Mouse (Mus musculus): ENCODE measurements around the gene Rpl18. TPM values are rescaled to one million over a fixed set of nuclear protein-coding genes. Genes with fewer than 3 reads are reported as not detected.

Gene Rpl18
- polyA plus RNA-seq, 1 experiment = 3,224 TPM

DNA sequence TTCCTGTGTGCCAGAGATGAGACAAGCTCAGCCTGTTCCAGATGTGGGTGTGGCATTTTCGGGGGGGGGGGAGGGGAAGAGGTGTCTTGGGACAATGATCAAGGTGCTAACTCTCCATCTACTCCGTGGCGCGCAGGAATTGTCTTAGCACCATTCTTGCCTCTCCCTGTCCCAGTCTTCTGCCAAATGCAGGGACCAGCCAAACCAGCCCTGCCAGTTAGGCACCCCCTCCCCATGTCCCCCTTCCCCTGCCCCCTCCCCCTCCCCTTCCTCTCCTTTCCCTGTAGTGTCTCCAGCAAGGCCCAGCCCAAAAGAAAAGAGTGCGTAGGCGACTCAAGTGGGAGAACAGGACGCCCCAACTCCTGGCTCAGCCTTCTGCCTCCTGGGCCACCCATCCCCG is 51.5 kb downstream of the Rpl18 start:
- no peak overlapping the region for H3K4me2 ChIP-seq (ENCODE audit: low read depth)
- H3ac ChIP-seq (ENCODE audit: control insufficient read depth, insufficient read length) = no peak overlapping the region
- no peak for TF ChIP-seq MAX (IDR thresholded peaks at IDR 0.05; ENCODE audit: low read depth)
- no peak for TF ChIP-seq TCF12 (IDR thresholded peaks at IDR 0.05; ENCODE audit: insufficient read depth, poor library complexity, severe bottlenecking)
- no peak for TF ChIP-seq E2F4 (IDR thresholded peaks at IDR 0.05; ENCODE audit: insufficient read depth)
- TF ChIP-seq MYOG (IDR thresholded peaks at IDR 0.05; ENCODE audit: control insufficient read depth in 1 of 3, insufficient read depth in 1 of 3, insufficient read length in 2 of 3, low read depth in 2 of 3) = no peak
- no peak for TF ChIP-seq USF1 (IDR thresholded peaks at IDR 0.05; ENCODE audit: low read depth)
- TF ChIP-seq POLR2AphosphoS2 (IDR thresholded peaks at IDR 0.05; ENCODE audit: insufficient read length, low read depth) = no peak
- no peak for TF ChIP-seq TCF3 (IDR thresholded peaks at IDR 0.05; ENCODE audit: insufficient read length, low read depth)
- TF ChIP-seq SRF (IDR thresholded peaks at IDR 0.05; ENCODE audit: control insufficient read depth, insufficient read length, low read depth) = no peak
- TF ChIP-seq POLR2A (IDR thresholded peaks at IDR 0.05; ENCODE audit: insufficient read length, low read depth) = no peak
- no peak for TF ChIP-seq MYOD1 (IDR thresholded peaks at IDR 0.05; ENCODE audit: control insufficient read depth in 1 of 3, insufficient read length in 2 of 3, low read depth in 2 of 3)
- TF ChIP-seq REST (IDR thresholded peaks at IDR 0.05; ENCODE audit: insufficient read depth, insufficient read length) = no peak
- TF ChIP-seq CEBPB (IDR thresholded peaks at IDR 0.05; ENCODE audit: insufficient read depth, poor library complexity, severe bottlenecking) = no peak
- no peaks in the 10 kb centered on the region for H3K27me3 ChIP-seq (ENCODE audit: control insufficient read depth, insufficient read depth, insufficient read length)
- no peaks in the 10 kb centered on the region for H3K36me3 ChIP-seq (ENCODE audit: control insufficient read depth, insufficient read depth)
- H3K4me3 ChIP-seq = no peak overlapping the region
- H3K79me2 ChIP-seq (ENCODE audit: control insufficient read depth, insufficient read depth) = no peaks in the 10 kb centered on the region

DNA sequence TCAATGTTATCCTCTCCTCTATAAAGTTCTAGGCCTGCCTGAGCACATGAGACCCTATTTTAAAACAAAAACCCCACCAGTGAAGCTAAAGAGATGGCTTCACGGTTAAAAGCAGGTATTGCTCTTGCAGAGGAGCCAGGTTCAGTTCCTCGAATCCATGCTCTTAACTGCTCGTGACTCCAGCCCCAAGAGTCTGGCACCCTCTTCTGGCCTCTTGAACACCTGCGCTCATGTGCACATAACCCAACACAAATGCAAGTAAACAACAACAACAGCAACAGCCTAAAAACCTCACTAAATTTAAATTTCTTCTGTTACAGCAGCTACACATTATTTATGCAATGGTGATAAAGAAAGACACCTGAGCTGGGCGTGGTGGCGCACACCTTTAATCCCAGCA is 52.2 kb downstream of the Rpl18 start:
- Histone ChIP-seq H3K79me2 (ENCODE audit: control insufficient read depth, insufficient read depth) (no peaks in the 10 kb centered on the region), H3ac (ENCODE audit: control insufficient read depth, insufficient read length) (no peak overlapping the region), H3K27me3 (ENCODE audit: control insufficient read depth, insufficient read depth, insufficient read length) (no peaks in the 10 kb centered on the region), H3K36me3 (ENCODE audit: control insufficient read depth, insufficient read depth) (no peaks in the 10 kb centered on the region), H3K4me3 (no peak overlapping the region), H3K4me2 (ENCODE audit: low read depth) (no peak overlapping the region)
- TF ChIP-seq MAX (IDR thresholded peaks at IDR 0.05; ENCODE audit: low read depth) (no peak), SRF (IDR thresholded peaks at IDR 0.05; ENCODE audit: control insufficient read depth, insufficient read length, low read depth) (no peak), POLR2A (IDR thresholded peaks at IDR 0.05; ENCODE audit: insufficient read length, low read depth) (no peak), CEBPB (IDR thresholded peaks at IDR 0.05; ENCODE audit: insufficient read depth, poor library complexity, severe bottlenecking) (no peak), E2F4 (IDR thresholded peaks at IDR 0.05; ENCODE audit: insufficient read depth) (no peak), REST (IDR thresholded peaks at IDR 0.05; ENCODE audit: insufficient read depth, insufficient read length) (no peak), POLR2AphosphoS2 (IDR thresholded peaks at IDR 0.05; ENCODE audit: insufficient read length, low read depth) (no peak), MYOG (IDR thresholded peaks at IDR 0.05; ENCODE audit: control insufficient read depth in 1 of 3, insufficient read depth in 1 of 3, insufficient read length in 2 of 3, low read depth in 2 of 3) (no peak), TCF3 (IDR thresholded peaks at IDR 0.05; ENCODE audit: insufficient read length, low read depth) (no peak), USF1 (IDR thresholded peaks at IDR 0.05; ENCODE audit: low read depth) (no peak), TCF12 (IDR thresholded peaks at IDR 0.05; ENCODE audit: insufficient read depth, poor library complexity, severe bottlenecking) (no peak), MYOD1 (IDR thresholded peaks at IDR 0.05; ENCODE audit: control insufficient read depth in 1 of 3, insufficient read length in 2 of 3, low read depth in 2 of 3) (no peak)

Other genes with a start within 250 kb of the Rpl18 start
- gene Bax, start 248.6 kb upstream of the Rpl18 start, polyA plus RNA-seq (2012; fragmentation: generic; extraction: Trizol) = 249 TPM
- gene Tulp2, start 233.6 kb upstream of the Rpl18 start, polyA plus RNA-seq (2012; fragmentation: generic; extraction: Trizol) = 0.06 TPM
- gene Gm45808, start 228.6 kb upstream of the Rpl18 start, polyA plus RNA-seq (2012; fragmentation: generic; extraction: Trizol) = not detected
- 0.13 TPM for gene Dhdh, start 226.7 kb upstream of the Rpl18 start, polyA plus RNA-seq (2012; fragmentation: generic; extraction: Trizol)
- 135 TPM for gene Nucb1, start 205.1 kb upstream of the Rpl18 start, polyA plus RNA-seq (2012; fragmentation: generic; extraction: Trizol)
- 306 TPM for gene Ppp1r15a, start 189.2 kb upstream of the Rpl18 start, polyA plus RNA-seq (2012; fragmentation: generic; extraction: Trizol)
- gene Plekha4, start 189.1 kb upstream of the Rpl18 start, polyA plus RNA-seq (2012; fragmentation: generic; extraction: Trizol) = 2.6 TPM
- 1.9 TPM for gene Hsd17b14, start 160.6 kb upstream of the Rpl18 start, polyA plus RNA-seq (2012; fragmentation: generic; extraction: Trizol)
- 54.1 TPM for gene Bcat2, start 145.3 kb upstream of the Rpl18 start, polyA plus RNA-seq (2012; fragmentation: generic; extraction: Trizol)
- gene Fgf21, start 100.0 kb upstream of the Rpl18 start, polyA plus RNA-seq (2012; fragmentation: generic; extraction: Trizol) = 486 TPM
- gene Fut1, start 98.2 kb upstream of the Rpl18 start, polyA plus RNA-seq (2012; fragmentation: generic; extraction: Trizol) = 3.8 TPM
- not detected for gene Izumo1, start 93.6 kb upstream of the Rpl18 start, polyA plus RNA-seq (2012; fragmentation: generic; extraction: Trizol)
- 0.40 TPM for gene Rasip1, start 88.0 kb upstream of the Rpl18 start, polyA plus RNA-seq (2012; fragmentation: generic; extraction: Trizol)
- 12.5 TPM for gene Mamstr, start 75.5 kb upstream of the Rpl18 start, polyA plus RNA-seq (2012; fragmentation: generic; extraction: Trizol)
- gene Fut2, start 49.1 kb upstream of the Rpl18 start, polyA plus RNA-seq (2012; fragmentation: generic; extraction: Trizol) = 0.41 TPM
- gene Ntn5, start 31.4 kb upstream of the Rpl18 start, polyA plus RNA-seq (2012; fragmentation: generic; extraction: Trizol) = 3.6 TPM
- gene Sec1, start 21.1 kb upstream of the Rpl18 start, polyA plus RNA-seq (2012; fragmentation: generic; extraction: Trizol) = 0.41 TPM
- 3.6 TPM for gene Car11, start 15.6 kb upstream of the Rpl18 start, polyA plus RNA-seq (2012; fragmentation: generic; extraction: Trizol)
- 26.2 TPM for gene Dbp, start 10.4 kb upstream of the Rpl18 start, polyA plus RNA-seq (2012; fragmentation: generic; extraction: Trizol)
- 22.8 TPM for gene Sphk2, start 2.5 kb downstream of the Rpl18 start, polyA plus RNA-seq (2012; fragmentation: generic; extraction: Trizol)
- 0.18 TPM for gene Fam83e, start 5.8 kb downstream of the Rpl18 start, polyA plus RNA-seq (2012; fragmentation: generic; extraction: Trizol)
- not detected for gene Spaca4, start 10.4 kb downstream of the Rpl18 start, polyA plus RNA-seq (2012; fragmentation: generic; extraction: Trizol)
- gene Lmtk3, start 68.3 kb downstream of the Rpl18 start, polyA plus RNA-seq (2012; fragmentation: generic; extraction: Trizol) = 0.11 TPM
- 0.47 TPM for gene Sult2b1, start 69.2 kb downstream of the Rpl18 start, polyA plus RNA-seq (2012; fragmentation: generic; extraction: Trizol)
- gene Cyth2, start 99.1 kb downstream of the Rpl18 start, polyA plus RNA-seq (2012; fragmentation: generic; extraction: Trizol) = 145 TPM
- gene Kcnj14, start 109.3 kb downstream of the Rpl18 start, polyA plus RNA-seq (2012; fragmentation: generic; extraction: Trizol) = 0.05 TPM
- 36.2 TPM for gene Grwd1, start 115.5 kb downstream of the Rpl18 start, polyA plus RNA-seq (2012; fragmentation: generic; extraction: Trizol)
- gene Kdelr1, start 157.3 kb downstream of the Rpl18 start, polyA plus RNA-seq (2012; fragmentation: generic; extraction: Trizol) = 132 TPM
- 0.65 TPM for gene Grin2d, start 162.9 kb downstream of the Rpl18 start, polyA plus RNA-seq (2012; fragmentation: generic; extraction: Trizol)
- gene Syngr4, start 181.3 kb downstream of the Rpl18 start, polyA plus RNA-seq (2012; fragmentation: generic; extraction: Trizol) = 0.23 TPM
- 26.9 TPM for gene Tmem143, start 181.5 kb downstream of the Rpl18 start, polyA plus RNA-seq (2012; fragmentation: generic; extraction: Trizol)
- gene Emp3, start 205.9 kb downstream of the Rpl18 start, polyA plus RNA-seq (2012; fragmentation: generic; extraction: Trizol) = 409 TPM
- gene Ccdc114, start 208.6 kb downstream of the Rpl18 start, polyA plus RNA-seq (2012; fragmentation: generic; extraction: Trizol) = 1.0 TPM